Mouse (Mus musculus) liver, embryonic 16.5 days (tissue): ENCODE data around the gene Ush2a. TPM values are rescaled to one million over a fixed set of nuclear protein-coding genes. Genes with fewer than 3 reads are reported as not detected.

Experiments used
- ATAC-seq: fragments of 200-750 bp; cut with Nextera tagmentation; 2 replicates; pipeline ENCODE4 v1.8.0; 2017; ENCODE audit warnings: low read depth, mild to moderate bottlenecking, moderate number of reproducible peaks, moderate library complexity
- H3K27ac ChIP-seq: fragments of 300-500 bp; sonication (generic); 2 replicates; pipeline ENCODE4 v1.5.1; 2014; ENCODE audit warnings: mild to moderate bottlenecking, low read length
- H3K27me3 ChIP-seq: fragments of 300-500 bp; sonication (generic); 2 replicates; pipeline ENCODE4 v1.6.1; 2014; ENCODE audit warnings: low read depth, low read length, mixed read lengths; ENCODE audit not compliant: control insufficient read depth, insufficient read depth
- H3K36me3 ChIP-seq: fragments of 300-500 bp; sonication (generic); 2 replicates; pipeline ENCODE4 v1.6.1; 2014; ENCODE audit warnings: mild to moderate bottlenecking; ENCODE audit not compliant: control insufficient read depth, insufficient read depth
- H3K4me1 ChIP-seq: fragments of 300-500 bp; sonication (generic); 2 replicates; pipeline ENCODE4 v1.6.1; 2014; ENCODE audit warnings: low read depth, low read length, mixed read lengths; ENCODE audit not compliant: control insufficient read depth
- H3K4me2 ChIP-seq: fragments of 300-500 bp; sonication (generic); 2 replicates; pipeline ENCODE4 v1.6.1; 2014; ENCODE audit warnings: low read depth, low read length, mixed read lengths
- H3K4me3 ChIP-seq: fragments of 300-500 bp; sonication (generic); 2 replicates; pipeline ENCODE4 v1.5.1; 2014; ENCODE audit warnings: low read depth, mild to moderate bottlenecking, low read length
- H3K9ac ChIP-seq: fragments of 300-500 bp; sonication (generic); 2 replicates; pipeline ENCODE4 v1.6.1; 2014; ENCODE audit warnings: low read depth, low read length
- H3K9me3 ChIP-seq: fragments of 300-500 bp; sonication (generic); replicated peaks from 2 replicates; pipeline ENCODE4 v1.6.1; 2016; ENCODE audit warnings: low read length; ENCODE audit not compliant: control insufficient read depth
- WGBS: fragments of 180-500 bp; shearing (Covaris S2); extraction: QIAGEN DNeasy Blood & Tissue Kit; methylation state at CpG from one replicate; pipeline ENCODE4 v1.1.7; 2014; ENCODE audit not compliant: insufficient replicate concordance; 5-methylcytosine and 5-hydroxymethylcytosine counted together
- polyA plus RNA-seq: library from polyadenylated mRNA; unstranded; fragments of >200 nt; fragmentation: Nextera tagmentation; extraction: Ambion mirVana; gene quantifications from 2 replicates; pipeline ENCODE4 v1.2.1, GENCODE M21; 2015

Gene Ush2a
- polyA plus RNA-seq, 1 experiment from 2014 or later, result 0.01 TPM

- WGBS, result 72% methylated on average over 14 of the region's 14 CpGs
- H3K36me3 ChIP-seq, result no peaks in the 10 kb centered on the region
- no peaks in the 10 kb centered on the region; the same call in 1 of the 2 replicates for H3K9me3 ChIP-seq
- no peak overlapping the region for H3K9ac ChIP-seq
- no peak overlapping the region for H3K4me3 ChIP-seq
- H3K4me1 ChIP-seq, result no peaks in the 10 kb centered on the region
- no peak for ATAC-seq
- no peak overlapping the region for H3K4me2 ChIP-seq
- H3K27ac ChIP-seq, result no peak overlapping the region
- no peaks in the 10 kb centered on the region for H3K27me3 ChIP-seq
These were observed 675.5 kb downstream of the Ush2a start for GRCm38 (mm10) chr1:188937246-188937780.

DNA sequence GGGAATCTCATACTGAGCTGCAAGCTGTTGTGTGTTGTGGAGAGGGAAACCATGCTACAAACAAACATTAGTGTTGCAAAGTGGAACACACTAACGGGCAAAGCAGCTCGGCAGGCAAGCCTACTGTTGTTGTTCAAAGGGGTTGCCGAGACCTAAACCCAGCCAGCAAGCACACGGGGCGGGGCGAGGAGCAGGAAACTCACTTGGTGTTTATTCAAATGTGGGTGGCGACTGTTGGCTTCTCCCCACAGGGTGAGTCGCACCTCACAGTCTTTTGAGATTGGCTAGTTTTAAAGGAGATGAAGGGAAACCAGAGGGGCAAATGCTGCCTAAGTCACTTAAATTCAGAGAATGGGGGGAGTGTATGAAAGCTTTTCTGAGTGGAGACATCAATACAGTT is 683.5 kb downstream of the Ush2a start:
- Histone ChIP-seq H3K27me3 (no peaks in the 10 kb centered on the region), H3K36me3 (no peaks in the 10 kb centered on the region), H3K4me3 (no peak overlapping the region), H3K9me3 (no peaks in the 10 kb centered on the region; the same call in 1 of the 2 replicates), H3K4me2 (no peak overlapping the region), H3K27ac (no peak overlapping the region), H3K4me1 (peaks cover 3% of the 10 kb centered on the region; the same call in 1 of the 2 replicates), H3K9ac (no peak overlapping the region)
- no peak for ATAC-seq
- 20% methylated on average over 8 of the region's 8 CpGs for WGBS

DNA sequence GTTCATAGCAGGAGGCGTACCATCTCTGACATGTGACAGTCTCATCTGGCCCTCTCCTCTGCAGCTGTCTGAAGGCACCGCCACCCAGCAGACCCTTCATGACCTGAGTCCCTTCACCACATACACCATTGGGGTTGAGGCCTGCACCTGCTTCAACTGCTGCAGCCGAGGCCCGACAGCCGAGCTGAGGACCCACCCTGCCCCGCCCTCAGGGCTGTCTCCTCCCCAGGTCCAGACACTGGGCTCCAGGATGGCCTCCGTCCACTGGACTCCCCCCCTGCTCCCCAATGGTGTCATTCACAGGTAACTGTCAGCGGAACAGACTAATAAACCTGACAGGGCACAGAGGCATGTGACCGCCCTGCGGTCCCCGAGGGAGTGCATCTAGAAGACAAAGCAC is 685.0 kb downstream of the Ush2a start:
- 75% methylated on average over 11 of the region's 11 CpGs for WGBS
- peaks cover 3% of the 10 kb centered on the region; the same call in 1 of the 2 replicates for H3K4me1 ChIP-seq
- H3K9ac ChIP-seq, result no peak overlapping the region
- no peak overlapping the region for H3K4me2 ChIP-seq
- no peaks in the 10 kb centered on the region for H3K27me3 ChIP-seq
- no peak overlapping the region for H3K4me3 ChIP-seq
- ATAC-seq, result no peak
- no peak overlapping the region for H3K27ac ChIP-seq
- H3K9me3 ChIP-seq, result no peaks in the 10 kb centered on the region
- H3K36me3 ChIP-seq, result no peaks in the 10 kb centered on the region

DNA sequence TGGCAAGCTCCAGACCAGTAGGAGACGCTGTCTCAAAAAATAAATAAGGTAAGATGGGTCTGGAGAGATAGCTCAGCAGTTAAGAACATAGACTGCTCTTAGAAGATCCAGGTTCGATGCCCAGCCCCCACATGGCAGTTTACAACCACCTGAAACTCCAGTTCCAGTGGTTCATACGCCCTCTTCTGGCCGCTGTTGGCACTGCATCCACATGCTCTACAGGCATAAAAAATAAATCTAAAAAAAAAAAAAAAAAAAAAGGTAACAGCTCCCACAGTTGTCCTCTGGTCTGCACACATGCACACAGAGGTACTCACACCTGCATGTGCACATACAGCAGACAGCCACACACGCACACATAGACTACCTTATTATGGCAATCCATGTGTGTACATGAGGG is 686.0 kb downstream of the Ush2a start:
- WGBS, result 48% methylated on average over 5 of the region's 5 CpGs
- Histone ChIP-seq H3K36me3 (no peaks in the 10 kb centered on the region), H3K4me2 (no peak overlapping the region), H3K27ac (no peak overlapping the region), H3K27me3 (no peaks in the 10 kb centered on the region), H3K9ac (no peak overlapping the region), H3K4me1 (peaks cover 3% of the 10 kb centered on the region; the same call in 1 of the 2 replicates), H3K9me3 (no peaks in the 10 kb centered on the region), H3K4me3 (no peak overlapping the region)
- ATAC-seq, result no peak

- Histone ChIP-seq H3K4me1 (peaks cover 3% of the 10 kb centered on the region; the same call in 1 of the 2 replicates), H3K4me3 (no peak overlapping the region), H3K27ac (no peak overlapping the region), H3K9ac (no peak overlapping the region), H3K4me2 (no peak overlapping the region), H3K27me3 (no peaks in the 10 kb centered on the region), H3K36me3 (no peaks in the 10 kb centered on the region), H3K9me3 (no peaks in the 10 kb centered on the region)
- 56% methylated on average over 9 of the region's 9 CpGs for WGBS
- ATAC-seq, result no peak
These were observed 686.5 kb downstream of the Ush2a start for GRCm38 (mm10) chr1:188948276-188948675.

DNA sequence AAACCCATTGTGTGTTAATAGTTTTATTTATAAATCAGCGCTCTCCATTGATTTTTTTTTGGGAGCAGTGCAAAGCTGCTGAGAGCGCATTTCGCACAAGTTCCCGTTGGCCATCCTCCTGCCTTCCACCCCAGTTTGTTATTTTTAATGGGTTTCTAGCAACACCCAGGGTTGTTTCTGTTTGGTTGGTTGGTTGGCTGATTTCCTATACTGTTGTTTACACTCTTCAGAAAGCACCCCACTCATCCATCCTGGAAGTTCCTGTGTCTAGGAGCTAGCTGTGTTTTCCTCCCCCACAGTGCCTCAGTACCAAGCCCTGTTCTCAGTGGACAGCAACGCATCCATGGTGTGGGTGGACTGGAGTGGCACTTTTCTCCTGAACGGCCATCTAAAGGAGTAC is 689.3 kb downstream of the Ush2a start:
- H3K27me3 ChIP-seq, result no peaks in the 10 kb centered on the region
- no peaks in the 10 kb centered on the region for H3K9me3 ChIP-seq
- no peak overlapping the region for H3K9ac ChIP-seq
- ATAC-seq, result no peak
- H3K4me1 ChIP-seq, result peaks cover 3% of the 10 kb centered on the region; the same call in 1 of the 2 replicates
- H3K4me2 ChIP-seq, result no peak overlapping the region
- no peak overlapping the region for H3K27ac ChIP-seq
- 71% methylated on average over 6 of the region's 6 CpGs for WGBS
- H3K4me3 ChIP-seq, result no peak overlapping the region
- no peaks in the 10 kb centered on the region for H3K36me3 ChIP-seq

DNA sequence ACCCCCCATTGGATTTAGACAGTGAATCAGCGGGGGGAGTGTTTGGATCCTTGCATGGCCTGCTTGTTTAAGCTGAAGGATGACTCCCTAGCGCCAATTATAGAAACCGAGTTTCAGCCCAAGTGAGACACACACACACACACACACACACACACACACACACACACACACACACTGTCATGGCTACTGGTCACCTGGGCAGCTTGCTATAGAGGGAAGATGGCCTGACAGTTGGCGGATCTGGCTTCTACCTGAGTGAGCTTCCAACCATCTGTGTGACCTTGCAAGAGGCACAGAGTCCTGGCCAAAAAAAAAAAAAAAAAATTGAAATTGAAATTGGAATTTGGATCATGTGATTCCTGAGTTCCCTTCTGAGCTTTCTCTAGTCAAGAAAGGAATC is 690.7 kb downstream of the Ush2a start:
- WGBS, result 73% methylated on average over 4 of the region's 4 CpGs
- no peak for ATAC-seq
- Histone ChIP-seq H3K4me3 (no peak overlapping the region), H3K27ac (no peak overlapping the region), H3K27me3 (no peaks in the 10 kb centered on the region), H3K4me1 (no peaks in the 10 kb centered on the region), H3K36me3 (no peaks in the 10 kb centered on the region), H3K9me3 (no peaks in the 10 kb centered on the region), H3K4me2 (no peak overlapping the region), H3K9ac (no peak overlapping the region)

DNA sequence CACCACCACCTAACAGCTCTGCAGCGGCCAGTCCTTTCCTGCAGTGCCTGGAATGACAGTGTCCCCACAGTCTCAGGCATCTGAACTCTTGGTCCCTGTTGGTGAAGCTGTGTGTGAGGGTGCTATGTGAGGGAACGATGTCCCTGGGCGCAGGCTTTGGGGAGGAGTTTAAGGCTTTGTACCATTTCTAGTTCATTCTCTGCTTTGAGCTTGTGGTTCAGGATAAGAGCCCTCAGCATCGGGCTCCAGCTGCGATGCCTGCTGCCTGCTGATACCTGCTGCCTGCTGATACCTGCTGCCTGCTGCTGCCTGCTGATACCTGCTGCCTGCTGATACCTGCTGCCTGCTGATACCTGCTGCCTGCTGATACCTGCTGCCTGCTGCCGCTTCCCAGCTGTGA is 711.3 kb downstream of the Ush2a start:
- peak overlapping the region; percentile 44; the same call in 1 of the 2 replicates for H3K4me2 ChIP-seq
- no peaks in the 10 kb centered on the region for H3K27me3 ChIP-seq
- no peak overlapping the region; the same call in 1 of the 2 replicates for H3K4me3 ChIP-seq
- 43% methylated on average over 6 of the region's 6 CpGs for WGBS
- peak overlapping the region; percentile 96 for H3K27ac ChIP-seq
- H3K36me3 ChIP-seq, result peaks cover 29% of the 10 kb centered on the region
- no peaks in the 10 kb centered on the region for H3K9me3 ChIP-seq
- peaks cover 15% of the 10 kb centered on the region for H3K4me1 ChIP-seq
- H3K9ac ChIP-seq, result 0 out of 2 replicates have a peak overlapping the region, but pooled peaks have one; percentile 47
- peak; percentile 93 for ATAC-seq

DNA sequence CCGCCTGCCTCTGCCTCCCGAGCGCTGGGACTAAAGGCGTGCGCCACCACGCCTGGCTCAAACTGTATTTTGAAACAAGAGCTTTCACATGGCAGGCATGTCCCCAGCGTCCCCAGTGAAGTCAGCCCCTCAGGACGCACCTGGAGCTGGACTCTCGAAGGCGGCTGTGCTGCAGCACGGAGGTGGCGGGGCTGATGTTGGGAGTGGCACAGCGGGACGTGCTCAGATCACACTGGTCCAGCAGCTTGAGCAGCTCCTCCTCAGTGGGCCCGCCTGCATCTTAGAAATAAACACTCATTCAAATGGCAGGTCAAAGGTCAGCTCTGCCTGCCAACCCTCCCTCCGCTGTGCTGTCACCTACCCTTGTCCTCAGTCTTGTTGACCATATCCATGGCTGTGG is 712.1 kb downstream of the Ush2a start:
- peak overlapping the region; percentile 95 for H3K27ac ChIP-seq
- no peaks in the 10 kb centered on the region for H3K9me3 ChIP-seq
- ATAC-seq, result peak; percentile 64
- peaks cover 29% of the 10 kb centered on the region for H3K36me3 ChIP-seq
- 79% methylated on average over 16 of the region's 16 CpGs for WGBS
- 0 out of 2 replicates have a peak overlapping the region, but pooled peaks have one; percentile 18 for H3K9ac ChIP-seq
- no peak overlapping the region for H3K4me3 ChIP-seq
- peaks cover 15% of the 10 kb centered on the region for H3K4me1 ChIP-seq
- no peaks in the 10 kb centered on the region for H3K27me3 ChIP-seq
- H3K4me2 ChIP-seq, result no peak overlapping the region; the same call in 1 of the 2 replicates
